Mouse (Mus musculus): ENCODE measurements around the gene Hyou1. TPM values are rescaled to one million over a fixed set of nuclear protein-coding genes. Genes with fewer than 3 reads are reported as not detected.

The Hyou1 gene
- polyA plus RNA-seq, 1 experiment from 2014 or later: 31.0 TPM

- no peaks in the 10 kb centered on the region for H3K36me3 ChIP-seq
- no peak overlapping the region for H3K27ac ChIP-seq
- ATAC-seq (ENCODE audit: low FRiP score, low read depth): no peak
- H3K9me3 ChIP-seq: no peaks in the 10 kb centered on the region
- no peak overlapping the region for H3K4me3 ChIP-seq
- no peak overlapping the region for H3K4me2 ChIP-seq (replicated peaks)
- H3K4me1 ChIP-seq: no peaks in the 10 kb centered on the region
- WGBS: 83% methylated on average over 6 of the region's 6 CpGs
- no peak overlapping the region for H3K9ac ChIP-seq
- H3K27me3 ChIP-seq (replicated peaks): no peaks in the 10 kb centered on the region
These were observed 56.5 kb downstream of the Hyou1 start for GRCm38 (mm10) chr9:44435747-44436146.

DNA sequence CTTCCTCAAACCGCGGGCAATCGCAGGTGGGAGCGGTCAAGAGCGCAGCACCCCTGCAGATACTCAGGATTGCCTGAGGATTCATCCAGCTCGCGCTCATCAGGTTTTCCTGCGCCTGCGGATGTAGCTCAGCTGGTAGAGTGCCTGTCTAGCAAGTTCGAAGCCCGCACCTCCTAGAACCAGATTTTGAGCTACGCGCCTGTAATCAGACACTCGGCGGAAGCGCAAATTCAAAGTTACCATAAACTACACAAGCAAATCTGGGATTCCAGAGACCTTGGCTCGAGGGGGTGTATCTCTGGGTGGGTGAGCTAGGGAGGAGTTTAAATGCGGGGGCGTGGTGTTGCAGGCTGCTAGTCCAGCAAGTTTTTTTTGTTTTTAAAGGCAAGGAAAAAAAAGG, 61.7 kb downstream of the Hyou1 start, which contains the start of gene Foxr1:
Gene Foxr1 (minus strand): TSS at position 176 of the 400 bp plus-strand sequence.
- Histone ChIP-seq H3K4me2 (replicated peaks) (no peak within 1 kb of the TSS), H3K9ac (no peak within 1 kb of the TSS), H3K9me3 (no peaks in the 10 kb centered on the region), H3K4me3 (no peak within 1 kb of the TSS), H3K36me3 (no peaks in the 10 kb centered on the region), H3K27me3 (replicated peaks) (no peaks in the 10 kb centered on the region), H3K27ac (no peak within 1 kb of the TSS), H3K4me1 (no peaks in the 10 kb centered on the region)
- WGBS: 73% methylated on average over 19 of the region's 19 CpGs
- no peak for ATAC-seq (ENCODE audit: low FRiP score, low read depth)

Small RNA genes lying within 50 kb of the gene (microRNA-seq; reads per million reads assigned to microRNA genes)
- gene Gm44335: not detected
- gene Mir7085: not detected

Other genes with a start within 250 kb of the Hyou1 start
- 19.2 and 19.4 TPM in 2 replicates for gene Mcam, start 245.0 kb upstream of the Hyou1 start, polyA plus RNA-seq (2016; fragmentation: Nextera tagmentation; extraction: Ambion mirVana)
- gene Cbl, start 145.4 kb upstream of the Hyou1 start, polyA plus RNA-seq (2016; fragmentation: Nextera tagmentation; extraction: Ambion mirVana): 22.1 and 25.5 TPM in 2 replicates
- gene Ccdc153, start 138.8 kb upstream of the Hyou1 start, polyA plus RNA-seq (2016; fragmentation: Nextera tagmentation; extraction: Ambion mirVana): not detected in 2 replicates
- gene Pdzd3, start 128.0 kb upstream of the Hyou1 start, polyA plus RNA-seq (2016; fragmentation: Nextera tagmentation; extraction: Ambion mirVana): 0.09 and 0.14 TPM in 2 replicates
- 3.7 and 3.8 TPM in 2 replicates for gene Nlrx1, start 110.9 kb upstream of the Hyou1 start, polyA plus RNA-seq (2016; fragmentation: Nextera tagmentation; extraction: Ambion mirVana)
- 12.2 and 13.8 TPM in 2 replicates for gene Abcg4, start 90.9 kb upstream of the Hyou1 start, polyA plus RNA-seq (2016; fragmentation: Nextera tagmentation; extraction: Ambion mirVana)
- gene Hinfp, start 73.8 kb upstream of the Hyou1 start, polyA plus RNA-seq (2016; fragmentation: Nextera tagmentation; extraction: Ambion mirVana): 31.2 and 33.5 TPM in 2 replicates
- gene C2cd2l, start 59.2 kb upstream of the Hyou1 start, polyA plus RNA-seq (2016; fragmentation: Nextera tagmentation; extraction: Ambion mirVana): 25.3 and 26.9 TPM in 2 replicates
- 34.6 and 39.1 TPM in 2 replicates for gene Dpagt1, start 53.5 kb upstream of the Hyou1 start, polyA plus RNA-seq (2016; fragmentation: Nextera tagmentation; extraction: Ambion mirVana)
- gene H2afx, start 44.8 kb upstream of the Hyou1 start, polyA plus RNA-seq (2016; fragmentation: Nextera tagmentation; extraction: Ambion mirVana): 281 and 302 TPM in 2 replicates
- gene Hmbs, start 35.3 kb upstream of the Hyou1 start, polyA plus RNA-seq (2016; fragmentation: Nextera tagmentation; extraction: Ambion mirVana): 92.8 and 95.0 TPM in 2 replicates
- 36.9 and 37.8 TPM in 2 replicates for gene Vps11, start 17.8 kb upstream of the Hyou1 start, polyA plus RNA-seq (2016; fragmentation: Nextera tagmentation; extraction: Ambion mirVana)
- 44.1 and 45.5 TPM in 2 replicates for gene Slc37a4, start 17.4 kb downstream of the Hyou1 start, polyA plus RNA-seq (2016; fragmentation: Nextera tagmentation; extraction: Ambion mirVana)
- 1,233 and 1,284 TPM in 2 replicates for gene Rps25, start 27.6 kb downstream of the Hyou1 start, polyA plus RNA-seq (2016; fragmentation: Nextera tagmentation; extraction: Ambion mirVana)
- gene Trappc4, start 28.1 kb downstream of the Hyou1 start, polyA plus RNA-seq (2016; fragmentation: Nextera tagmentation; extraction: Ambion mirVana): 266 and 275 TPM in 2 replicates
- gene Ccdc84, start 39.1 kb downstream of the Hyou1 start, polyA plus RNA-seq (2016; fragmentation: Nextera tagmentation; extraction: Ambion mirVana): 30.6 and 35.7 TPM in 2 replicates
- not detected in 2 replicates for gene Foxr1, start 61.6 kb downstream of the Hyou1 start, polyA plus RNA-seq (2016; fragmentation: Nextera tagmentation; extraction: Ambion mirVana)
- gene Upk2, start 75.5 kb downstream of the Hyou1 start, polyA plus RNA-seq (2016; fragmentation: Nextera tagmentation; extraction: Ambion mirVana): 0.35 TPM in 1 of 2 replicates, not detected in the other
- 9.3 and 10.9 TPM in 2 replicates for gene Bcl9l, start 103.3 kb downstream of the Hyou1 start, polyA plus RNA-seq (2016; fragmentation: Nextera tagmentation; extraction: Ambion mirVana)
- not detected in 2 replicates for gene Cxcr5, start 182.4 kb downstream of the Hyou1 start, polyA plus RNA-seq (2016; fragmentation: Nextera tagmentation; extraction: Ambion mirVana)
- 17.6 and 26.7 TPM in 2 replicates for gene Ddx6, start 225.4 kb downstream of the Hyou1 start, polyA plus RNA-seq (2016; fragmentation: Nextera tagmentation; extraction: Ambion mirVana)

Data from neural tube, embryonic 12.5 days (tissue).